Mouse (Mus musculus) telencephalon, adult 2 months (tissue): ENCODE results near the gene Usp33.

ENCODE experiments used
- DNase-seq: peaks from one replicate; pipeline ENCODE4 v3.0.0-alpha.2; 2011; ENCODE audit warnings: low read depth, low spot score

The Usp33 gene

DNA sequence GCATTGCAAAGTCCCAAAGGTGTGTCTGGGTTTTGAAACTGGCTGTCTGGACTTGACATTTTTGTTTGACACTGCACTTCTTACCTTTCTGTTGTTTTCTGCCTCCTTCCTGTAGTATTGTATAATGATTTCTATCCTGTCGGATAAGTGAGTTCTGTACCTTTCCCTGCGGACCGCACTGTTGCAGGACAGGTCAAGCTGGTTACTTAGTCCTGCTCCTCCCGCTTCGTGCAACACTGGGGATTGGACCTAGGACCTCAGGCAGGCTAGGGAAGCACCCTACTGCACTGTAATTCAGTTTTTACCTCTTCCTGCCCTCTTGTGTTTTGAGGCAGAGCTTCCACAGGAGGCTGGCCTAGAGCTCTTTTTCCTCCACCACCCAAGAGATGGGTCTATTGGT is 54.2 kb downstream of the Usp33 start:
- DNase-seq, result no peak

DNA sequence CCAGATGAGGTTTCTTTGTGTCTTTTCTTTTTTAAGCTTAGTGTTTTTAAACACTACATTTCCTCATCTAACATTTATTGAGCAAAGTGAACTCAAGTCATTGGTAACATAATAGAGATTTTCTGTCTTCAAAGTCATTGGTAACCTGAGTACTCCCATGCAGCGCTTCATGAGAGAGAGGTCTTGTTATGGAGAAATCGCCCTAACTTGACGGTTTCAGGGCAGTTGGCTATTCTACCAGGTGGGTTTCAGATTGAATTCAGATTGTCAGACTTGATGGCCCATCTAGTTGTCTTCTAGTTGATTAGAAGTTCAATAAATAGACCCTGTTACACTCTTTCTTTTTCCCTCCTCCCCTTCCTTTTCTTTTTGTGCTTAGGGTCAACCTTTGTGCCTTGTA is 54.6 kb downstream of the Usp33 start:
- DNase-seq, result no peak

DNA sequence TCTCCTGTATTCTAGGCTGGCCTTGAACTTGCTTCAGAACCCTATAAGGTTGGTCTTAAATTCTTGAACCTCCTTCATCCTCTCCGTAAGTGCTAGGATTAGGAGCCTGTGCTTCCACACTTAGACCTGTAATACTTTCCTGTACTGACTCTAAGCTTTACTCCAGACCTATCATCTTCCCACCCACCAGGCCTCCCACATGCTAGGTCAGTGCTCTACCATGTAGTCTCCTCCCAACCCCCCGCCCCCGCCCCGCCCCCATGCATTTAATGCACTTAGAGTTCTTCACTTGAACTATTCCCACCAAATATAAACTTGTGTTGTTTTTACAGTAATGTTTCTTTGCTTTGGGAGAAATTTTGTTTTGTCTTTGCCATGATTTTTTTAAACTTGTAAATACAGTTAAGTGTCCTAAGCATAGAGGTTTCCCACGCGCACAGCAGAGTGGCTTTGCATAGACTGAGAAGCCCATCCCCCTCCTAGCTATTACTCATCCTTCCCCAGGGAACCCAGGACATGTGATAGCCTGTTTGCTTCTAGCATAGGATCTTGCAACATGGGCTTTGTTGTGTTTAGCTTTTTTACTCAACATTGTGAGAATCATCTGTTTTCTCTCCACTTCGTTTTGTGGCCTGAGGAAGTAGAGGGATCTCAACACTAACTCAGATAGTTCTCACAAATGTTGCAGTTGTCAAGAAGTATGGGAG is 55.8 kb downstream of the Usp33 start:
- no peak for DNase-seq

DNA sequence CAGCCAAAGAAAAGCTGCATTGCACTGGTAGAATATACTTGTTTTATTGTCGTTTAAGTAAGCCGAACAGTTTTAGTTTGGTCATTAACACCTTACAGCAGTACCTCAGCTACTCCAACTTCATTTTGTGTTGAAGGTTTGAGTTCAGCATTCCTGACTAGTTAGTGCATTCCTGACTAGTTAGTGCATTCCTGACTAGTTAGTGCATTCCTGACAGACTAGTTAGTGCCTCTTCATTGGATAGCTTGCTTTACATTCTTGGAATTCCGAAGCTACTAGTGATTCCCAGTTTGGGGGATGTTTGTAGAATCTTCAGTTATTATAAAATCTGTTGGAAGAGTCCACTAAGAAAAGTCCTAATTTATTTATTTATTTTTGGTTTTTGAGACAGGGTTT is 56.4 kb downstream of the Usp33 start:
- DNase-seq, result no peak

DNA sequence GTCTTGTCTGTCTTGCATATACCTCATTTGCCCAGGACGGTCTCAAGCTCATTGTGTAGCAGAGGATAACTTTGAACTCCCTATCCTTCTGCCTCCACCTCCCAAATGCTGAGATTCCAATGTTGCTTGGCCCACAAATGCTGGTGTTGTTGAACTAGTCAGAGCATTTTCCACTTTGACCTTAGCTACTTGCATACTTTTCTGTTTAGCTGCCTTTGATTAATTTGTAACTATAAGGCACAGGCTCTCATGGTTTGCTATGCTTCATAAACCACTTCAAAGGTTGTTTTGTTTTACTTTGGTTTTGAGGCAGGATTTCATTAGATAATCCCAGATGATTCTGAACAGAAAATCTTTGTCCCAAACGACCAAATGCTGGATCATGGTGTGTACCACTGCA is 57.5 kb downstream of the Usp33 start:
- no peak for DNase-seq

DNA sequence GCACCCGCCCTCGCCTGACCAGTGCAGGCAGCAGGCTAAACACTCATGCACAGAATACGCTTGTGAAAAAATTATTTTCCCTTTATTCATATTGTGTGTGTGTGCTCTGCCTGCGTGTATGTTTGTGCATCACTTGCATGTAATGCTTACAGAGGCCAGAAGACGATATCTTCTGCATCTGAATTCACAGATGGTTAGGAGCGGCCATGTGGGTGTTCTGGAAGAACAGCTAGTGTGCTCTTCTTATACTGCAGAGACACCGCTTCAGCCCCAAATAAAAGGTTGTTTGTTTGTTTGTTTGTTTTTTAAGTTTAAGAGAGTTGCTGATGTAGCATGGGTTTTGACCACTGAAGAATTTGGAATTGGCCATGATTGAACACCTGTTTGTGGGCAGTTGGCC is 59.1 kb downstream of the Usp33 start:
- DNase-seq, result no peak

DNA sequence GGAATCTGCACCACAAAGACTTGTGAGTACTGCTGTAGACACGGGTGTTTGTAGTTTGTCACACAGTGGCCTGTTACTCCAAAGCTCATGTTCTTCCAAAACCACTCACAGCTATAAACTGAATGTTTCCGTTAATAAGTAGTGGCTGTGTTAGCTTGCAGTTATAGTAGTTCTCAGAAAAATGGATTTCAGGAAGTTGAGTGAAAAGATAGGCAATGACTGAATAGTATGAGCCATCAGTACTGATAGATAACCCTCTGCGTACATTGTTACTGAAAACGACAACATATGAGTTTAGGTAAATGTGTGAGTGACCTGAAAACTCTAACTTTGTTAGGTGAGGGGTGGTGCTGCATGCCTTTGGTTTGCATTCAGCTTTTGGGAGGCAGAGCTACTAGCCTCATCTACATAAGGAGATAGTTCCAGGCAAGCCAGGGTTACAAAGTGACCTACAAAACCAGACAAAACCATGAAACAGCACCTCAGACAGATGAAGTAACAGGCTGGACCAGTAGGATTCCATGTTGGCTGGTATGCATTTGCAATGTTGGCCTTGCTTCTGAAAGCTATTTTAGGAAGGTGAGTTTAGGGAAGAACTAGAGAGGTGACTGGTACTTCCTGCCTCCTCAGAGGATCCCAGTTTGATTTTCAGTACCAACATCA is 59.8 kb downstream of the Usp33 start:
- DNase-seq, result no peak

DNA sequence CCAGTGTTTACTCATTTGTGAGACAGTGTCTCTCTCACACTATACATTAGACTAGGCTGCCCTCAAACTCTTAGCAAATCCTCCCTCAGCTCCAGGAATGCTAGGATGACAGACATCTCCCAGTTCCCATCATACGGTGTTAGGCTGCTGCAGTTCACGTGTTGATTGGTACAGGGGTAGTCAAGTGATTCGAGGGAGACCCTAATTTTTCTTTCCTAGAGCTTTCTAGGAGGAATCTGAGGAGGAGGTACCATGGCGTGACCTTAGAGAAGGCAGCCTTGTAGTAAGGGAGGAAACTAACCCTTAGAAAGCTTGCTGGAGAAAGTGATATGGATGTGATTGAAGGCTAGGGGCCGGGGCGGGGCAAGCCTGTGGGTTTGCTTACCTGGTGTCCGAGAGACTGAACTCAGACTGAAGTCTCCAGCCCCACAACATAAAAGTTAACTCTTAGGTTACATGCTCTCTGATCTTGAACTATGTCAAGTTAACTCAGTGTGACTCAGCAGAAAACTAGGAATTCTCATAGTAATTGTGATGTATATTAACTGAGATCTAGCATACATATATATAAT is 64.8 kb downstream of the Usp33 start:
- no peak for DNase-seq

DNA sequence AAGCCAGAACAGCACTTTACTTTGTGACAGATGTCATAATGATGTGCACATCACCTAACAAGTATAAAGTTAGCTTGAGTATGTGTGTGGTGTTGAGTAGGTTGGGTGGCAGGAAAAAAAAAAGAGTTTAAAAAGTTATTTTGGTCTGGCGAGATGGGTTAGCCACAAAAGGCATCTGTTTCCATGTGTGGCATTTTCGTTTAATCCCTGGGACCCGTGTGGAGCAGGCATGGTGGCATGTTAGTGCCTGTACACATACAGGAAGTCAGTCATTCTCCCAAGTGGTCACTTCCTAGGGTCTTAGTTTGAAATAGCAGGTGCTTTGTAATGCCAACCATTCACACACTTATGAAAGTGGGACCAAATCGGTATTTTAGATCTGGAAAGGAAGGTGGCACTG is 66.1 kb downstream of the Usp33 start:
- no peak for DNase-seq

DNA sequence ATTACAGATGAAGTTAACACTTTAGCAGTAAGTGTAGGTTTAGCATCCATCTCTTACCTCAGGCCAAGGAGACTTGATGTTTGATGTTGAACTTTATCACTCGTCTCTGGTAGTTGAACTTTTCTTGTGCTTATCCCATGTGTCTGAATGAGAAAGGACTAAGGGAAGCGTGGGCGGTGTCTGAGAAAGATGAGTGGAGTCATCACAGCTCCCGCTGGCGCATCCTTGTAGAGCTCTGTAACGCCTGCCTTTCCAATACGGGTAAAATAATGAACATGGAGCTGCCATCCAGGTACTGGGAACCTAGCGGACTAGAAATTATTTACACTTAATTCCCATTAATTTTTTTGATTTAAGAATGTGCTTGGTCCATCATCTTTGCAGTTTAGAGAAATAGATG is 82.6 kb downstream of the Usp33 start:
- DNase-seq, result no peak

DNA sequence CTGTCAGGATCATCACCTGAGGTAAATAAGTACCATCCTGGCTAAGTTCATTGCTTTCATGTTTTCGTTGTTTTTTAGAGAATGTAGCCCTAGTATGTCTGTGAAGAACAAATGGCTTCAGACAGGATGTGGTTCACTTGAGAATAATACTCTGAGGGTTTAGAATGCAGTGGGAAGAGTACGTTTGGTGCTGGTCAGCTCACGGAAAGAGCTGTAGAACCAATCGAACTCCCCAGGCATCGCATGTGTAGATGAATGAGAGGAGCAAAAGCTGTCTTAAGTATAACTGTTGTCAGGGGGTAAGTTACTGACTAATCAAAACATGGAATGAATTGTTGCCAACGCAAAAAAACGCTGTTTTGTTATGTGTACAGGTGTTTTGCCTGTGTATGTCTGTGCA is 86.4 kb downstream of the Usp33 start:
- DNase-seq, result no peak

DNA sequence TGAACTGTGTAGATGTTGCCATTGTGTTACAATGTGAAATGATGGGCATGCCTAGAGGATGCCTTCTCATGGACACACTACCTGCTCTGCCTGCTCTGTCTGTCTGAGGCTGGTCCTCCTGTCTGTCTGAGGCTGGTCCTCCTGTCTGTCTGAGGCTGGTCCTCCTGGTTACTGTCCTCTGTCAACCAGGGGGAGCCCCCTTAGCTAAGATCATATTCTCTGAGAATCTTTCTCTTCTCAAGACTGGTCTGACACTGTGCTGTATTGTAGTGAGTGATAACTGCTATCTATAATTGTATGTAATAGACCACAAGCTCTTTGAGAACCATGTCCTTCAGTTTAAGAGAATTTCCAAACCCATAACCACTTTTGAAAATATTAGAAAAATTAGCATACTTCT is 89.3 kb downstream of the Usp33 start:
- no peak for DNase-seq

DNA sequence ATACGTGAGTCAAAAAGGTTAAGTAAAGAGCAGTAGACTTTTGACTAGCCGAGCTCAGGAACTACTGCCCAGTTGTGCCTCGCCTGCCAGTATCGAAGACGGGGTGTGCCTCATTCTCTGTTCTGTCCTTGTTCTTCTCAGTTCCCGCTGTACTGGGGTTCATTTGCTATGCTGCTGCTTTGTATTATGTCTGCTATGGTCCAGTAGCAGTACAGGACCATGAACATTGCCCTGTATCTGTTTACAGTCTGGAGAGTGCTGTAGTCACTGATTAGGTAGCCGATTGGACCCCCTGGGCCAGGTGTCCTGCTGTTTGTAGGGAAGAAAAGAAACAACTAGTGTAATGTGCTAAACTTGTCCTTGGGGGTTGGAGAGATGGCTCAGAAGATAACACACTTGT is 91.8 kb downstream of the Usp33 start:
- no peak for DNase-seq

DNA sequence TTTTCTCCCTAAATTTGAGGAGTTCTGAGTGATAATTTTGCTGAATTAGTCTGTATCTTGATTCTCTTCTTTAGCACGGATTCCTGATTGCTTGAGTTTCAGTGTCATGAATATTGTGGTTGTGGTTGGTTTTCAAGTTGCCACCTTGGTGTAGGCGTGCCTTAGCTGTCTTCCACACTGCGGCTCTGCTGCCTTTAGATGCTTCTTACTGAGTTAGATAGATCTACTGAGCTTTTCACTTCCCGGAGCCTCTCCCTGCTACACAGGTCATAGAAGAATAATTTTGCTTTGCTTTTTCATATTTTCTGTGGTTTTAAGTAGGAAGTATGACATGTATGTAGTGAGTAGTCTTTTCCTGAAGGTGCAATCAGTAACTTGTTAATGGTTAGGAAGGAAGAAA is 96.5 kb downstream of the Usp33 start:
- DNase-seq, result no peak
